Comparison of ENCODE assay signal across 21 mouse cellular contexts in genomic region chr13:110602894-110603293, GRCm38 (mm10).
DNase-seq lines count a peak whose midpoint lies in the region; ATAC-seq and TF ChIP-seq lines count a peak whose summit lies in the region.
"Had no signal": no experiment of that assay in that cellular context is flagged by ENCODE, and none has a peak within 500 bp of the region (broad histone marks: within the 10 kb centered on the region; RNA-seq: fewer than 3 reads in every experiment).

No protein-coding gene starts in this region.

- no peaks in the 10 kb centered on the region for H3K27me3 ChIP-seq in Patski
- H3K27me3 ChIP-seq: CH12.LX had no signal

- no peak for DNase-seq in Patski (ENCODE audit: low read depth, low spot score)
- DNase-seq in adrenal gland, postnatal 4 days (ENCODE audit: low spot score in 2 of 2) = no peak
- DNase-seq in frontal cortex, postnatal 10 days (ENCODE audit: low spot score in 2 of 2) = no peak
- no peak for DNase-seq in spleen, postnatal 14 days (ENCODE audit: low spot score in 2 of 2)
- DNase-seq: adrenal gland, adult 2 months; adrenal gland, adult 8-10 months; adrenal gland, postnatal 10 days; adrenal gland, postnatal 14 days; adrenal gland, postnatal 25 days; adrenal gland, postnatal 36 days; B cell, adult 2 months; cerebellum, adult 11 months; cerebellum, adult 11-12 months; cerebellum, adult 18-20 months; cerebellum, adult 2 months; cerebellum, adult 8-10 months had no signal

- POLR2A ChIA-PET in Patski (lab: Charles Lee) = interaction anchor here (1.1 kb wide), 1 partner anchor 208 kb away, joined by 3 read pairs; the partner anchor contains the start of gene Plk2

- ATAC-seq in Patski = peak; percentile 63
- peak; percentile 91 for ATAC-seq in monocyte, adult 5-6 weeks (replicated peaks; ENCODE audit: insufficient number of reproducible peaks, low FRiP score, low TSS enrichment, poor library complexity, severe bottlenecking)
- ATAC-seq in neutrophil, adult 5-6 weeks (ENCODE audit: extremely low read depth, insufficient number of reproducible peaks, low FRiP score, poor library complexity, severe bottlenecking) = peak; percentile 80; the same call in 1 of the 2 replicates
- ATAC-seq: activated CD4-positive, CD25-positive, alpha-beta regulatory T cell, adult 4 months; CD4-positive, CD25-positive, alpha-beta regulatory T cell, adult 4 months had no signal

- CTCF ChIA-PET in Patski (lab: Charles Lee) = no interaction called here

- in situ Hi-C loops in Patski (cut with MboI; ENCODE audit: low pct_unique_long_range_greater_than_20kb) = no loop called here

- TF ChIP-seq CTCF in Patski (IDR thresholded peaks at IDR 0.05) = no peak
